Mouse (Mus musculus): ENCODE measurements around the gene Dlg2.

The Dlg2 gene

DNA sequence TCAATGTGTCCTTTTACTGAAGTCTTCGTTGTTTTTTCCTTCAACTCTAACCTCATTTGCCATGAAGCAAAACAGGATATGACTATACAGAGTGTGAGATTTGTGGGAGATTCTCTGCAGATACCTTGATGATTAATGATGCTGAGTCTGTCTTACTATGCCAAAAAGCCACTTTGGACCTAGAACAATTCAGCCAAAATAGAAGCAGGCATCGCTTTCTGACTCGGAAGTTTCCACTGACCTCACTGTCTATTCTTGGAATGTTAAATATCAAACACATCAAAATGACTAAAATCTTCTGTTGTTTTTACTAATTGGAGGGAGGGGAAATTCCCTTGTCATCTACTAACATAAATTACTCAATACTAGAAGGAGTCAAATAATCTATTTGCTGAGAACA, 1657.8 kb downstream of the Dlg2 start:
- no peak for DNase-seq

GRCm38 (mm10) chr7:92135624-92136023, 1659.2 kb downstream of the Dlg2 start:
- no peak for DNase-seq

DNA sequence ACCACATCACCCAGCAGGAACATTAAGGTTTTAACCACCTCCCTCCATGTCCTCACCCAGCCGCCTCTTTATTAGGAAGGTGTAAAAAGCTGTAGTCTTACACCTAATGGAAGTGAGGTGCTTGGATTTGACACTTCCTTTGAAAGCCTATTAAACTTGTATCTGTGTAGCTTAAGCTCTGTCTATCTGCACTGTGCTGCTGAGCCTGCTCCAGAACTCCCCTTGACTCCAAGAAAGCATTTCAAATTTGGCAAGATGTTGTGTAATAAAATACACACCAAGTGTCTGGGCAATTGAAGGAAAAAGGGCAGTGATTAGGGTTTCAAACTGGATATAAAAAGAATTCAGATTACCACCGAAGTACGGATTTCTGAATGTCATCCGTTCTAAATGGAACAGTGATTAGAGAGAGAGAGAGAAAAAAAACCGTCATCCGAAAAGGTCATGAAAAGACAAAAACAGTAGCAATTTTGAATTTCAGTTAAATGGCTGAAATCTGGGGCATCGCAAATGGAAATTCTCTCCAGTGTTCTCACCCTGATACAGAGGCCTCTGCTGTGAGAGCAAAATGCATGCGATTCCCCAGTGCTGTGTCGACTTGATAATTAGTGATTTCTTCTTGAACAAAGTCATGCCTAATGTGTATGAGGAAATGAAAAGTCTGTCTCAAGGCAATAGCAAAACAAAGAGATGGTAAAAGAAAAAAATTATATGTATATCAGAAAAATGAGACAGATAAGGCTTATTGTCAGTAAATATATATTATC, 1663.8 kb downstream of the Dlg2 start:
- DNase-seq, result no peak

DNA sequence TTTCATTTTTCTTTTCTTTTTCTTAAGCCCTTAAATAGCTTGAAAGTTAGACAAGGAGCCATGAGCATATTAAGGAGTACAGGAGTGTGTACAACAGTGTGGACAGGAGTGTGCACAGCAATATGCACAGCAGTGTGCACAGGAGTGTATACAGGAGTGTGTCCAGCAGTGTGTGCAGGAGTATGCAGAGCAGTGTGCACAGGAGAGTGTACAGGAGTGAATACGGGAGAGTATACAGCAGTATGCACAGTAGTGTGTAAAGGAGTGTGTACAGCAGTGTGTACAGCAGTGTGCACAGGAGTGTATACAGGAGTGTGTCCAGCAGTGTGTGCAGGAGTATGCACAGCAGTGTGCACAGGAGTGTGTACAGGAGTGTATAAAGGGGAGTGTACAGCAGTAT, 1671.0 kb downstream of the Dlg2 start:
- DNase-seq, result no peak

DNA sequence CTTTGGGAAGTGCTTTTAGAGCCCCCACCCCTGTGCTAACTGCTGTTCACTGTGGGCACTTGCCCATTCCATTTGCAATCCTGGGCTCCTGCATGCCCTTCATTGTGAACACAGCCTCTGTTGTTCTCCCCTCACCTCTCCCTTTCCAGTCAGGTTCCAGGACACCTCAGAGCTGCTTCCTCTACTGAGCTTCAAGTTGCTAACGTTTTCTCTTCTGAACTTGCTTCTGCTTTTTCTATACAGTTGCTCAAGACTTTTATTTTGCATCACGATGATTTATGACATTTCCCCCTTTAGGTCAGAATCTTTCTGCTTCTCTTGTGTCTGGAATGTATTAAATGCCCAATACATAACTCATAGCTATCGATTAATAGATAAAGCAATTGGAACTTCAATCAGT, 1674.3 kb downstream of the Dlg2 start:
- no peak for DNase-seq

GRCm38 (mm10) chr7:92154603-92155002, 1678.1 kb downstream of the Dlg2 start:
- no peak for DNase-seq

- no peak for DNase-seq
Measured at GRCm38 (mm10) chr7:92163150-92163549, 1686.7 kb downstream of the Dlg2 start.

GRCm38 (mm10) chr7:92164316-92164715, 1687.8 kb downstream of the Dlg2 start:
- DNase-seq, result no peak

DNA sequence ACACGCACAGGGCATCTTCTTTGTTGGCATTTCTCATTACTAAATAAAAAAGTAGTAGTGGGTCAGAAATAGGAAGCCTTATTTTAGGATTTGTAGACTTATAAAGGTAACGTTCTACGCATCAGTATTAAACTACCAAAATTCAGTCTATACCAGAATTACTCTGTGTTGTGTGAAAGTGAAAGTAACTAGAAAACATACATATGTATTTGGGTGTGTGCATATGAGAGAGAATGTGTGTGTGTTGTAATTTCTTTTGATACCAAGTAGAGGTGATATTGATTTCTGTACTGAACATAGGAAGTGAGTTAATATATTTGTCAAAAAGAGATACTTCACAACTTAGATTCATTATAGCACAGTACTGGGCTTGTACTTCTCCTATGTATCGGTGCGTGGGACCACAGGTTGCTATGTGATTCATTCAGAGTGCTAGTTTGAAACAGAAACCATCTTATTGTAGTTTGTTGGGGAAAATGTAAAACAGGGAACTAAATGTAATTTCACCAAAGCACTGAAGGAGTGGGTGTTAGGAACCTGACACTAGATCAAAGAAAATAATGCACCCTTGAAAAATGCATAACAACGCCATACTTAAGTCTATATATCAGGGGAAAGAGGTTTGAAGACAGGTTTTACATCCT, 1688.5 kb downstream of the Dlg2 start:
- DNase-seq, result no peak

DNA sequence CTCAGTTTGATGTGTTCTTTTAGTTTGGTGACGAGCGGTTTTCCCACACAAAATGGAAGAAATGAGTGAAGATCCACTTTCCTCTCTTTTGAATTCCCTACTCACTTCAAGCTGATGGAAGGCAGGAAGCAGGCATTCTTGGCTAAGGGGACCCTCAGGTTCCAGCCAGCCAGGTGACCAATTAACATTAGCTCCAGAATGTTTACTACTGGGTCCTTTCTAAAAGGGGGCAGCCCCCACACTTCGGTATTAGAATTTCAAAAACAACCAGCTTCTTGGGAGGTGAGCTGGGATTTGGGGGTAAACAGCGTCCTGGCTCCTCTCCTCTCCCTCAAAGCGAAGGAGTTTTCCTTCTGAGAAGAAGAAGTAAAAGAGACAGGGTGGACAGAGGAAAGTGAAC, 1703.6 kb downstream of the Dlg2 start:
- DNase-seq, result no peak

DNA sequence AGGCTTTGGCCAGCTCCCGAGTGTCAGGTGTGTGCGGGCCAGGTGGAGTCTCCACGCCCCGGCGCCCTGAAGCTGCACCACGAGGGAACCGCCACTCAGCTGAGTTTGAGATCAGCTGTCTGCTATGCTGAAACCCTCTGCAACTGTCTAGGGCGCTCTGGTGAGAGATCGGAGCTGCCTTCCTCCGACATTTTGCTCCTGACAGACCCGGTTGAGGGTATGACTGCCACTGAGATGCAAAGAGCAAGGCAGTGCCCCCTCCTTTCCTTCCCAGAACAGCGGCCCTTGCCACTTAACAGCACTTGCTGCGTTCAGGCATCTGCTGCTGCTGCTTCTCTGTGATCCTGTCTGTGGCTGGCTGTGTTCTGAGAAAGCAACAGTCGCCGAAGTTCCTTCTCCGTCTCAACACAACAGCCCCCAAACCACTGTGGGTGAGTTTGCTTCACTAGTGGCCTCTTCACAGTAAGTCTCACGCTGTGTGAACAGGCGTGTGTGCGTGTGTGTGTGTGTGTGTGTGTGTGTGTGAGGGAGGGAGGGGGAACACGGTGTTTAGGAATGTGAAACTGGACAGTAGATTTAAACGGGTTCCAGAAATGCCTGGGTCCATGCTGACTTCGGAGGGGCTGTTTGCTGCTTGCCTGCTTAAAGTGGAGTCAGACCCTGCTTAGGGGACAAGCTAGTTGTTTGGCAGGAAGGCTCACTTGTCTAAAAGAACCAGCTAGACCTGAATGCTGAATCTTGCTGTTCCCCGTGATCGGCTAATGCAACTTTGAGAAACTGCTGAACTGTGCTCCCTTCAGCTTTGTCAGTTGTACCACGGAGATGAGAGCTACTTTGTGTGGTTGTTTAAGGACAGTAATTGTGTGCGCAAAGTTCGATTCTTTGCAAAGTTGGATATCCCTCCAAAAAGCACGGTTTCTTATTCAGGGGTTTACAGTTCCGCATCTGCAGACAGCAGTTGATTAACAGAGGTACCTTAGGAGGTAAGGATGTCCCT, 1704.4 kb downstream of the Dlg2 start:
- peak; percentile 3 for DNase-seq

- no peak for DNase-seq
Measured at GRCm38 (mm10) chr7:92181959-92182612, 1705.6 kb downstream of the Dlg2 start.

GRCm38 (mm10) chr7:92184371-92185059, 1708.0 kb downstream of the Dlg2 start:
- no peak for DNase-seq

DNA sequence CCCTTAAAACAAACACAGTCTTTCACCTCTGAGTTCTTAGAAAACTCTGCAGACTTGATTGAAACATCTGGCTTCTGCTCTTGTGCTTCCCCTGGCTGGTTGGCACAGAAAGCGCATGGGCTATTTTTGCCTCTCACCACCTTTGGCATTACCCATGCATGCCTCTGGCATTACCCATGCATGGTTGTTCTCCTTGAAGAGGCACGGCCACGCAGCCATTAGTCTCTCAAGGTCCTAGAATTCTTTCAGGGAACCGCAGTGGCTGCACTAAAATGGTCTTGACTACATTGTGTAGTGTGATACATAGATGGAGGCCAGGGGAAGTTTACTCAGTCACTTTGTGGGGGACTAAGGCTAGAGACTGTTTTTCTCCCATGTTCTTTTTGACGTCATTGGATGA, 1709.9 kb downstream of the Dlg2 start:
- no peak for DNase-seq

DNA sequence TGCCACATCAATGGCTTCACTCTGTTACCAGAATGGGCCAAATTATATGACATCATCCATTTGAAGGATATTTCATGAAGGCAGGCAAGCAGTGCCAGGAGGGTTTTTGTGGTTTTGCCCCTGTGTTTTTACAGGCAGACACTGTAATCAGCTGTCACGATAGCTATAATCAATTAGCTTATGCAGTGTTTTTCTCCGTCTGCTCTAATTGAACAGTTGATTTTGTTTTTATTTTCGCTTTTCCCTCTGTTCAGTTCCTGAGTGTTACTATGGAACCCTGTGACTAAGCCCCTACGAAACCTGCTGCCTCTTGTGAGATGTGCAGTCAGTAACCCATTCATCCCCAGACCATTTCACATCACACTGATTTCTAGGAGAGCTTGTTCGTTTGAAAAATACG, 1712.7 kb downstream of the Dlg2 start:
- DNase-seq, result no peak

GRCm38 (mm10) chr7:92196004-92196403, 1719.5 kb downstream of the Dlg2 start:
- no peak for DNase-seq

DNA sequence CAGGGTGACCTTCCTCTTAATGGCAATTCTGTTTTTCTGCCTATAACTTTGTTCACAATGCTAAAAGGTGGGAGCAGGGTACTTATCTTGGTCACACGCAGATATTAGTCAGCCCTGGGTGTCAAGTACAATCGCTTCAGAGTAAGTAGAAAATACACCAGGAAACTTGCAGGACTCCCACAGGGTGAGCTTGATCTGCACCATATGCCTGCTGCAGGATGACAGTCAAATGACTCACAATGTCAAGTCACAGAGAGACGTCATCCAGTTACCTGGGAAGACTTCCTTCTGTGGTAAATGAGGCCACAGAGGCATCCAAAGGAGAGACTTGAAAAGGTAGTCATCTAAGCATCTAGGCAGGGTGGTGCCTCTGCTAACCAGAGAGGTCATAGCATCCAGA, 1721.1 kb downstream of the Dlg2 start:
- no peak for DNase-seq

- DNase-seq, result no peak
Measured at GRCm38 (mm10) chr7:92199131-92199530, 1722.7 kb downstream of the Dlg2 start.

DNA sequence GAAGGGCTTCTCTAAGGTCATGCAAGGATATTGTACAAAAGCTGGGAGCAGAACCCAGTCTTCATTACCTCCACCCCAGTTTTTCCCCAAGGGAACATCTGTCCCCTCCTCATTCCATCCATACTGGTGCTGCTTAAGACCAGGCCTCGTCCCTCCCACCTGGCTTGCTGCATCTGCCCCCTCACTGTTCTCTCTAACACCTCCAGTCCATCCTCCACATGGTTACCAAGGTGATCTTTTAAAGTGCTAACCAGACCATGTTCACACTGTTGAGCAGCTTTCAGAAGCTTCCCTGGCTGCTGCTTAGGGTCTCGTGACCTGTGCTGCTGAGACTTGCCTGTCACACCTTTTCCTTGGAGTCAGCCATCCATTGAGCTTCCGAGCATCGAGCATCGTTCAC, 1734.2 kb downstream of the Dlg2 start:
- no peak for DNase-seq

DNA sequence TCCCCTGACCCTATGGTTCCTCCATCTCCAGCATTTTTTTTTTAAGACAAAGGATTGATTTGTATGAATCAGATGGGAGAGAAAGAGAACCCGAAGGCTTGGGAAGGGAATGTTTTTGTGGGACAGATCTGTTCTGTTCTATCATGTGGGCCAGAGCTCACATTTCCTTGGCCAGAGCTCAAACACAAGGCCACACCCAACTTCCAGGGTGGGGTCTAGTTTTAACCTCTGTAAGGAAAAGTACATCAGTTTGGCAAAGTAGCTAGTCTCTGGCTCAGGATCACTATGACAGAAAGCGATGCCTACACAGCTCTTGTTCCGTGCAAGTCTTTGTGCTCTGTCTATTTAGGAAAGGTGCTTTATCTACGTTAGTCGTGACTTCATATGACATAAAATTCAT, 1737.3 kb downstream of the Dlg2 start:
- DNase-seq, result no peak

DNA sequence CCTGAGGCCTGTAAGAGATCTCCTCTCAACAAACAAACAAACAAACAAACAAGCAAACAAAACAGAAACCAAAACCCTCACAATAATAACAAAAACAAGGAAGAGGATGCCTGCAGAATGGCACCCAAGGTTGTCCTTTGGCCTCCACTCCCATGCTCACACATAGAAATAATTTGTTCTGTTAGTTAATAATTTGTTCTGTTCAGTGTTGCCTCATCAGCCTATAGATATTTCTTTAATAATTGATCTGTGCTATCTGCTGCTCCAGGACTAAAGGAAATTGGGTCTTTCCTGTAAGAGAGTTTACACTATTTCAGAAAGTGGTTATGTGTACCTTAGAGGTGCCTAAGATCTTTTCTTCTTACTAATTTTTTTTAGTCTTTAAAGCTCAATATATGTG, 1741.7 kb downstream of the Dlg2 start:
- no peak for DNase-seq

DNA sequence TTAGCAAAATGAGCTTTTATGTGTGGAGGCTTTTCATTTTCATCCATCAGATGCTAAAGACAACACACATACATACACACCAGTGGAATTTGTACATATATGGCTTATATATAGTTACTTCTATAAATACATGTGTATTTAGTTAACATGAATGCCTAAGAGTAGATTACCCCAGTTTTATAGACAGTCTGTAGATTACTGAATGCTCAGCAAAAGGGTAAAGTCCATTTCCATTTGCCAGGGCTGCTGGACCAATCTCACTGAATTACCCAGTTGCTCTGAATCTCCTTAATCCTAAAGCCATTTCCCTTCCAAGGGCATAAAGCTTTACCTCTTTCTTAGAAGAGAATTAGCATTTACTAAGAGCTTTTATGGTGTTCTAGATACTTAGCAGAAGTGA, 1744.1 kb downstream of the Dlg2 start:
- DNase-seq, result no peak
